Mouse (Mus musculus) T-helper 17 cell (primary cell): ENCODE measurements around the gene Gm29797.

Experiments used
- in situ Hi-C, 2 experiments: fragments of 300-600 bp; cut with MboI, MseI; formaldehyde crosslinking; loops; 1 replicate in 1 of 2; 2 replicates in 1 of 2; pipeline ENCODE4 v1.15.1; 2025; ENCODE audit warnings: high pct_unique_total_duplicates in 2 of 2

The Gm29797 gene

GRCm38 (mm10) chr2:181656734-181657133 lies at the start of gene Gm29797:
Gene Gm29797 (plus strand): TSS chr2:181657034.
- in situ Hi-C loops, result no loop called here

- in situ Hi-C loops, result no loop called here
Observed at GRCm38 (mm10) chr2:181618761-181619495, 37.9 kb upstream of the Gm29797 start.

GRCm38 (mm10) chr2:181623401-181623800 lies 33.4 kb upstream of the Gm29797 start:
- in situ Hi-C loops, result no loop called here

GRCm38 (mm10) chr2:181628471-181628870 lies 28.4 kb upstream of the Gm29797 start:
- in situ Hi-C loops, result no loop called here

- in situ Hi-C loops, result no loop called here
Observed at GRCm38 (mm10) chr2:181632624-181633023, 24.2 kb upstream of the Gm29797 start.

GRCm38 (mm10) chr2:181635865-181636264 lies 21.0 kb upstream of the Gm29797 start:
- in situ Hi-C loops, result no loop called here

- in situ Hi-C loops, result no loop called here
Observed at GRCm38 (mm10) chr2:181644361-181644760, 12.5 kb upstream of the Gm29797 start.

- in situ Hi-C loops, result no loop called here
Observed at GRCm38 (mm10) chr2:181645666-181646065, 11.2 kb upstream of the Gm29797 start.

GRCm38 (mm10) chr2:181646626-181647472 lies 10.0 kb upstream of the Gm29797 start:
- in situ Hi-C loops, result no loop called here

- in situ Hi-C loops, result no loop called here
Observed at GRCm38 (mm10) chr2:181648926-181649325, 7.9 kb upstream of the Gm29797 start.

GRCm38 (mm10) chr2:181653065-181653464 lies 3.8 kb upstream of the Gm29797 start:
- in situ Hi-C loops, result no loop called here

- in situ Hi-C loops, result no loop called here
Observed at GRCm38 (mm10) chr2:181653523-181653922, 3.3 kb upstream of the Gm29797 start.

GRCm38 (mm10) chr2:181657441-181657840 lies 607 bp downstream of the Gm29797 start:
- in situ Hi-C loops, result no loop called here

GRCm38 (mm10) chr2:181658528-181658927 lies 1.7 kb downstream of the Gm29797 start:
- in situ Hi-C loops, result no loop called here

- in situ Hi-C loops, result no loop called here
Observed at GRCm38 (mm10) chr2:181658930-181659555, 2.2 kb downstream of the Gm29797 start.

GRCm38 (mm10) chr2:181659609-181660055 lies 2.8 kb downstream of the Gm29797 start:
- in situ Hi-C loops, result no loop called here

- in situ Hi-C loops, result no loop called here
Observed at GRCm38 (mm10) chr2:181662620-181663297, 5.9 kb downstream of the Gm29797 start.

GRCm38 (mm10) chr2:181663298-181663630 lies 6.4 kb downstream of the Gm29797 start:
- in situ Hi-C loops, result no loop called here

GRCm38 (mm10) chr2:181670285-181670912 lies 13.6 kb downstream of the Gm29797 start:
- in situ Hi-C loops, result no loop called here

GRCm38 (mm10) chr2:181670913-181671311 lies 14.1 kb downstream of the Gm29797 start:
- in situ Hi-C loops, result no loop called here

- in situ Hi-C loops, result no loop called here
Observed at GRCm38 (mm10) chr2:181671326-181671725, 14.5 kb downstream of the Gm29797 start, which contains the start of gene Sox18. Gene Sox18 (minus strand): TSS chr2:181671640.
